Mouse (Mus musculus): Measurements from ENCODE around the gene Neil1. TPM values are rescaled to one million over a fixed set of nuclear protein-coding genes. Genes with fewer than 3 reads are reported as not detected.

Gene Neil1
- 7.8 and 8.8 TPM in 2 replicates for polyA plus RNA-seq (2015; fragmentation: Nextera tagmentation; extraction: Ambion mirVana)

DNA sequence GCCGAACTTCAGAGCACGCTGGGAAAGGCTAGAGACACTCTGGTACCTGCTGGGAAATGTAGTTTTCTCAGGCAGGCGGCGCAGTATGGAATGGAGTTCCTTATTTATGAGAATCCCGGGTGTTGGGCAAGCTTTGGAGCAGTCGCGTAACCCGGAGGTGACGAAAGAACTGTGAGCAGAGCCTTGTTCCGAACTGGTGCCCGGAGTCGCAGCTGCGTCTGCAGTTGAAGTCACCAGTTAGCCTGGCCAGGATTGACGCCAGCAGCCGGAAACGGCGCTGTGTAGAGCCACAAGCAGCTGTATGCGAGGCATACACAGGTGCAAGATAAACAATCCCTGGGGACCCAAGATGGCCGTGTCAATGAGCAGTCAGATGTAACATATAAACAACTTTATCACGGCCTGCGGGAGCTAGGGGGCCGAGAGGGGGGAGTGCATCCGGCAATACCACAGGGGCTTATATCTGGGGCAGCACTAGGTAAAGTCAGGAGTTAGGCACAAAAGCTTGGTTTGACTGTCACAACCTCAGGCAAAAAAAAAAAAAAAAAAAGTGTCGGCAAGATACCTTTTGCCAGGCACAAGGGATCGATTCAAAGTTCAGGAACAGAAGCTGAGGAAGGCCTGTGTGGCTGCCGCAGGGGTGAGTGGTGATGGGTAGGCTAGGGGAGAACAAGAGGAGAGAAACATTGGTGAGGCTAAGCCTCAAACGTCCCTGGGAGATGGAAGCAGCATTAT, at the start of gene Neil1:
Gene Neil1, minus strand, starts transcription at position 162 of the 735 bp plus-strand sequence.
- Histone ChIP-seq H3K9ac (replicated peaks) (peak within 1 kb of the TSS; percentile 73), H3K9me3 (no peaks in the 10 kb centered on the region), H3K4me2 (replicated peaks) (peak within 1 kb of the TSS; percentile 81), H3K4me3 (peak within 1 kb of the TSS; percentile 57), H3K4me1 (peaks cover 21% of the 10 kb centered on the region), H3K36me3 (no peaks in the 10 kb centered on the region), H3K27me3 (no peaks in the 10 kb centered on the region), H3K27ac (replicated peaks) (peak within 1 kb of the TSS; percentile 91)
- peak; percentile 92 for ATAC-seq (replicated peaks)
- under 1% methylated on average over 27 of the region's 27 CpGs for WGBS

DNA sequence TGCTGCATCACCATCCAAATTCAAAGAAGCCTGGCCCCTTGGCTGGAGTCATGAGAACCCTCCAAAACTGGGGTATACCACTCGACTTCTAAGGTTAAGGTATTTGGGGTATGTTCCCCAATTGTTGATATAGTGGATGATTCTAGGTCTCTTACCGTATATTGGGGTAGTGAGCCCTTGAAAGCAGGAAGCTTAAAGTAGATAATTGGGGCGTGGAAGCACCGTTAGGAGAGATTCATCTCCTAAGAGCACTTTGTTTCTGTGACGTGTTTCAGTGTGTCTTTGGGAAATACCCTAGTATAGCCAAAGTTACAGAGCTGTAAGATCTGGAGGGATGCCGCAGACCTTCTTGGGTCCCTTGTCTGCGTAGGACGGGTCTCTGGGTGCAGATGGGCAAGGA, 49.3 kb upstream of the Neil1 start:
- H3K36me3 ChIP-seq, result no peaks in the 10 kb centered on the region
- H3K9ac ChIP-seq (replicated peaks), result no peak overlapping the region
- no peak overlapping the region for H3K27ac ChIP-seq (replicated peaks)
- no peak for ATAC-seq (replicated peaks)
- no peaks in the 10 kb centered on the region for H3K9me3 ChIP-seq
- H3K4me2 ChIP-seq (replicated peaks), result no peak overlapping the region
- no peaks in the 10 kb centered on the region for H3K27me3 ChIP-seq
- H3K4me1 ChIP-seq, result no peaks in the 10 kb centered on the region
- 72% methylated on average over 8 of the region's 8 CpGs for WGBS
- no peak overlapping the region for H3K4me3 ChIP-seq

DNA sequence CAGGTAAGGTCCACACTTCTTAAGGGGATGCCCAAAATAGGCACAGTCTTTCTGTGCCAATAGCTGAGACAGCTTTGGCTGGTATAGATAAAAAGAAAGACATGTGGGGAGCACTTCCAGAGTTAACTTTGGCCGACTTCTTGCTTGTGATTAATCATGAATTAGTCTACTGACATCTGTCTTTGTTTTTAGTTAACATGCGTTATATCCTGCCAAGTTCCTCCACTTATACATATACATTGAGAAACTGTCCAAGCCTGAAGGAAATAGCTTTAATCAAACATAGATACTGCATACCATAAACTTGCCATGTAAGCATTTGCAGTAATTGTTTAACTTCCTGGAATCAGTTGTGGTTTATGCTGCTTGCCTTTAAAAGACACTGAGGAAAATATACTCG, 48.6 kb upstream of the Neil1 start:
- no peak overlapping the region for H3K4me2 ChIP-seq (replicated peaks)
- ATAC-seq (replicated peaks), result no peak
- WGBS, result 77% methylated on average over 3 of the region's 3 CpGs

GRCm38 (mm10) chr9:57168411-57168810, 20.3 kb upstream of the Neil1 start:
- Histone ChIP-seq H3K9ac (replicated peaks) (no peak overlapping the region), H3K9me3 (no peaks in the 10 kb centered on the region), H3K36me3 (no peaks in the 10 kb centered on the region), H3K4me3 (no peak overlapping the region), H3K27me3 (no peaks in the 10 kb centered on the region), H3K27ac (replicated peaks) (no peak overlapping the region), H3K4me2 (replicated peaks) (no peak overlapping the region), H3K4me1 (no peaks in the 10 kb centered on the region)
- no peak for ATAC-seq (replicated peaks)
- WGBS, result 86% methylated on average over 5 of the region's 5 CpGs

More for the DNA sequence above, 48.6 kb upstream of the Neil1 start:
- Histone ChIP-seq H3K4me1 (no peaks in the 10 kb centered on the region), H3K9ac (replicated peaks) (no peak overlapping the region), H3K27ac (replicated peaks) (no peak overlapping the region), H3K9me3 (no peaks in the 10 kb centered on the region), H3K4me3 (no peak overlapping the region), H3K27me3 (no peaks in the 10 kb centered on the region), H3K36me3 (no peaks in the 10 kb centered on the region)

- H3K36me3 ChIP-seq, result no peaks in the 10 kb centered on the region
- no peak overlapping the region for H3K27ac ChIP-seq (replicated peaks)
- no peaks in the 10 kb centered on the region for H3K27me3 ChIP-seq
- no peak overlapping the region for H3K4me3 ChIP-seq
- no peak for ATAC-seq (replicated peaks)
- no peaks in the 10 kb centered on the region for H3K4me1 ChIP-seq
- no peak overlapping the region for H3K9ac ChIP-seq (replicated peaks)
- no peak overlapping the region for H3K4me2 ChIP-seq (replicated peaks)
- 80% methylated on average over 2 of the region's 2 CpGs for WGBS
- H3K9me3 ChIP-seq, result no peaks in the 10 kb centered on the region
Observed at GRCm38 (mm10) chr9:57166173-57166572, 18.1 kb upstream of the Neil1 start.

GRCm38 (mm10) chr9:57163137-57163536, 15.0 kb upstream of the Neil1 start:
- Histone ChIP-seq H3K27me3 (no peaks in the 10 kb centered on the region), H3K4me3 (no peak overlapping the region), H3K4me1 (0 out of 2 replicates have a peak, but pooled peaks cover 4% of the 10 kb centered on the region), H3K9ac (replicated peaks) (no peak overlapping the region), H3K27ac (replicated peaks) (no peak overlapping the region), H3K36me3 (no peaks in the 10 kb centered on the region), H3K9me3 (no peaks in the 10 kb centered on the region), H3K4me2 (replicated peaks) (no peak overlapping the region)
- no peak for ATAC-seq (replicated peaks)
- WGBS, result 36% methylated on average over 2 of the region's 2 CpGs

- WGBS, result 19% methylated on average over 3 of the region's 3 CpGs
Observed at GRCm38 (mm10) chr9:57162496-57162895, 14.4 kb upstream of the Neil1 start.

GRCm38 (mm10) chr9:57158506-57158905, 10.4 kb upstream of the Neil1 start:
- ATAC-seq (replicated peaks), result no peak; the same call in 1 of the 2 replicates
- H3K4me1 ChIP-seq, result peaks cover 22% of the 10 kb centered on the region
- 32% methylated on average over 11 of the region's 11 CpGs for WGBS
- H3K9me3 ChIP-seq, result no peaks in the 10 kb centered on the region
- H3K36me3 ChIP-seq, result no peaks in the 10 kb centered on the region
- peak overlapping the region; percentile 97 for H3K4me3 ChIP-seq
- peak overlapping the region; percentile 92 for H3K9ac ChIP-seq (replicated peaks)
- H3K27me3 ChIP-seq, result no peaks in the 10 kb centered on the region
- peak overlapping the region; percentile 91 for H3K4me2 ChIP-seq (replicated peaks)
- peak overlapping the region; percentile 80 for H3K27ac ChIP-seq (replicated peaks)

More at GRCm38 (mm10) chr9:57162496-57162895, 14.4 kb upstream of the Neil1 start:
- Histone ChIP-seq H3K27ac (replicated peaks) (no peak overlapping the region), H3K4me1 (peaks cover 9% of the 10 kb centered on the region), H3K4me2 (replicated peaks) (no peak overlapping the region), H3K4me3 (no peak overlapping the region), H3K36me3 (no peaks in the 10 kb centered on the region), H3K27me3 (no peaks in the 10 kb centered on the region), H3K9me3 (no peaks in the 10 kb centered on the region), H3K9ac (replicated peaks) (no peak overlapping the region)
- no peak for ATAC-seq (replicated peaks)

DNA sequence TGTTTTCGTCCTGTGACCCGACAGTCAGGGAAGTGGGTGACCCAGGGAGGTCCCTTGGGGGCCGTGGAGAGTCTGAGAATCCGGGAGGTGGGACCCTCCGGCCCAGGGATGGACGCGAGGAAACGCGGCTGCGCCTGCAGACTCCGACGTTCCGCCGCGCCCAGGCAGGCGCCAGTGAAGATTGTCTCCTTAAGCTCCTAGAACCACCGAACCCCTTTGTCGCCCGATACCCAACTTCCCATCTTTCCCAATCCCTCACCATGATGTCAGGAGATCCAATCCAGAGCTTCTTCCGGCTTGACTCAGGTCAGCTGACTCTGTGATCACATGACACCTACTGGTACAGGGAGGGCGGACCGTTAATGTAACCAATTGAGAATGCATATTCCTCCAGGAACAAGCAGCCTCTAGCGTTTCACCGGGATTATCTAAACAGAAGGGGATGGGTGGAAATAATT, 9.9 kb upstream of the Neil1 start, which contains the start of gene Commd4:
Gene Commd4, minus strand, starts transcription at position 319 of the 458 bp plus-strand sequence.
- under 1% methylated on average over 24 of the region's 24 CpGs for WGBS
- peak within 1 kb of the TSS; percentile 80 for H3K27ac ChIP-seq (replicated peaks)

GRCm38 (mm10) chr9:57157499-57157898, 9.4 kb upstream of the Neil1 start:
- no peaks in the 10 kb centered on the region for H3K36me3 ChIP-seq
- peak overlapping the region; percentile 92 for H3K9ac ChIP-seq (replicated peaks)
- WGBS, result 35% methylated on average over 13 of the region's 13 CpGs
- H3K4me2 ChIP-seq (replicated peaks), result peak overlapping the region; percentile 91
- H3K27me3 ChIP-seq, result no peaks in the 10 kb centered on the region
- 0 out of 2 replicates have a peak, but pooled peaks have one; percentile 5 for ATAC-seq (replicated peaks)
- no peaks in the 10 kb centered on the region for H3K9me3 ChIP-seq
- H3K27ac ChIP-seq (replicated peaks), result peak overlapping the region; percentile 80
- H3K4me3 ChIP-seq, result peak overlapping the region; percentile 97
- H3K4me1 ChIP-seq, result peaks cover 22% of the 10 kb centered on the region

More for the DNA sequence above, 9.9 kb upstream of the Neil1 start, which contains the start of gene Commd4:
- H3K27me3 ChIP-seq, result no peaks in the 10 kb centered on the region
- no peaks in the 10 kb centered on the region for H3K36me3 ChIP-seq
- H3K4me2 ChIP-seq (replicated peaks), result peak within 1 kb of the TSS; percentile 91
- peak within 1 kb of the TSS; percentile 92 for H3K9ac ChIP-seq (replicated peaks)
- peak within 1 kb of the TSS; percentile 97 for H3K4me3 ChIP-seq
- no peaks in the 10 kb centered on the region for H3K9me3 ChIP-seq
- peak; percentile 92 for ATAC-seq (replicated peaks)
- H3K4me1 ChIP-seq, result peaks cover 22% of the 10 kb centered on the region

DNA sequence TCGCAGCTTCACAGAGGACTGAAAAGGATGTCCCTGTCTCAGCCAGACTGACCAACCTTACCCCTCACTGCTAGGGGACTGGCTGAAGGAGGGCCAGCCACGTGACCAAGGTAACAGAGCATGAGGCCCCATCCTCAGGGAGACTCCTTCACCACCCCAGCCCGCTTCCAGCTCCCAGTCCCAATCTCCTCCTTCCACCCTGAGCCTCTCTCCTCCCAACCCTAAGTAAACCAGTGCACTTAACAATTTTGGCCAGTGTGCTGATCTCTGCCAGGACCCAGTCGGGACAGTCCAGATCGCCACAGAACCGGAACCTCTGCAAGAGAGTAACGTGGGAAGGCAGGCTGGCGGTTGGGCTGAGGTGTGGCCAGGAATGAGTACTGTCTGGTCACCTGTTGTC, 8.7 kb upstream of the Neil1 start:
- ATAC-seq (replicated peaks), result no peak
- WGBS, result 87% methylated on average over 8 of the region's 8 CpGs
- Histone ChIP-seq H3K9ac (replicated peaks) (no peak overlapping the region), H3K36me3 (no peaks in the 10 kb centered on the region), H3K27me3 (no peaks in the 10 kb centered on the region), H3K27ac (replicated peaks) (no peak overlapping the region), H3K4me3 (no peak overlapping the region), H3K4me2 (replicated peaks) (peak overlapping the region; percentile 91), H3K4me1 (peaks cover 22% of the 10 kb centered on the region), H3K9me3 (no peaks in the 10 kb centered on the region)

DNA sequence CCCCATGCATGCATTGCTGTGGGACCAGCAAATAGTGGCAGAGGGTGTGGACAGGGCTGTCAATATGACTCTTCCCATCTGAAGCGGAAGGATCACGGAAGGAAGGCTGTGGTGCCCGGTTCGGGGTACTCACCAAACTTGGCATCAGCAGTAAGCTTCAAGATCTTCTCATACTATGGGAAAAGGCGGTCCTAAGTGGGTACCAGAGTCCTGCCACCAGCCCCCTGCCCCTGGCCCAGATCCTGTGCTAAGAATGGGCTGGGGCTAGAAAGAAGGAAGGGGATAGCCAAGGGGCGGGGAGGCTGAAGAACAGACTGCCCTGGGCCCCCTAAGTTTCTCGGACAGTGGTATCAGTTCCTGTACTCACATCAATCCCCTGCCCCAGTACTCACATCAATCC, 8.3 kb upstream of the Neil1 start:
- no peaks in the 10 kb centered on the region for H3K27me3 ChIP-seq
- H3K4me2 ChIP-seq (replicated peaks), result no peak overlapping the region
- H3K4me1 ChIP-seq, result peaks cover 22% of the 10 kb centered on the region
- H3K36me3 ChIP-seq, result no peaks in the 10 kb centered on the region
- H3K4me3 ChIP-seq, result no peak overlapping the region
- no peak overlapping the region for H3K9ac ChIP-seq (replicated peaks)
- ATAC-seq (replicated peaks), result no peak
- WGBS, result 89% methylated on average over 7 of the region's 7 CpGs
- H3K9me3 ChIP-seq, result no peaks in the 10 kb centered on the region
- no peak overlapping the region for H3K27ac ChIP-seq (replicated peaks)

Data from forebrain, embryonic 15.5 days (tissue).